Mouse (Mus musculus) thymus, postnatal 0 days (tissue): Measurements from ENCODE around the gene Sh3d19. TPM values are rescaled to one million over a fixed set of nuclear protein-coding genes. Genes with fewer than 3 reads are reported as not detected.
"Not testable (repeated sequence)": the region's sequence is repeated elsewhere in the genome, so short reads cannot be mapped to it uniquely, and the experiment has no call there.

Source experiments
- DNase-seq: peaks from one replicate; pipeline ENCODE4 v3.0.0-alpha.2; 2015; ENCODE audit warnings: low spot score
- polyA plus RNA-seq: library from polyadenylated mRNA; unstranded; fragments of >200 nt; fragmentation: Nextera tagmentation; extraction: Ambion mirVana; gene quantifications from 2 replicates; pipeline ENCODE4 v1.2.1, GENCODE M21; 2015

The Sh3d19 gene
- polyA plus RNA-seq, 1 experiment from 2014 or later: 3.5 TPM

DNA sequence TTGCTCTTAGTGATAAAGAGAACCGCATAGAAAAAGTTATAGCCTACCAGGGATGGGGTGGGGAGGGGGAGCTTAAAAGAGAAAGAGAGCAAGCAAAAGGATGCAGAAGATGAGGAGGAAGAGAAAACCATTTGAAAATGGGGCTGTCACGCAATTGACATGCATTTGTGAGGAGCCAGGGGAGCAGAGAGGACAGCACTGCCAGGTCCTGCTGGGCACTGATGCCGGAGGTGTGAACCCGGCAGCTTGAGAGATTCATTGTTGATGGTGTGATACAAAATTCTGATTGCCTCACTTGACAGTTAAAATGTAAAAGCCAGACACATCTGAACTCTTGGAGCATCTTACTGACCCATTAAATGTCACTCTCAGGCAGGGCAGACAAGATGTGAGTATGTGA lies 3.5 kb downstream of the Sh3d19 start:
- no peak for DNase-seq

DNA sequence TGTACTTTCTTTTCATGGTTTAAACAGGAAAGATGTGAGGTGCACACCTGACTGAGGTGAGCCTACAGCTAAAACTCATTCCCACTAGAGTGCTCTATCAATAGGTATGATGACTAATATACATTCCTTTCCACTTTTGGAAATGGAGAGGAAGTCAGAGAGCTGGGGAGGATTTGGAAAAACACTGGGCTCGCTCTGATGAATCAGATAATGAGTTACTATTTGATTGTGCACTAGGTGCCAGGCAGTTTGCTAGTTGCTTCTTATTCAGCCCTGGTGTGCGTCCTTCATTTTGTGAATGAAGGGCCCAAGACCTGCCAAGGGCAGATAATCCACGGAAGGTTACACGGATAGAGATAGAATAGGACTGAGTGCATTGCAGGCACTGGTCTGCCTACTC lies 9.1 kb downstream of the Sh3d19 start:
- no peak for DNase-seq

DNA sequence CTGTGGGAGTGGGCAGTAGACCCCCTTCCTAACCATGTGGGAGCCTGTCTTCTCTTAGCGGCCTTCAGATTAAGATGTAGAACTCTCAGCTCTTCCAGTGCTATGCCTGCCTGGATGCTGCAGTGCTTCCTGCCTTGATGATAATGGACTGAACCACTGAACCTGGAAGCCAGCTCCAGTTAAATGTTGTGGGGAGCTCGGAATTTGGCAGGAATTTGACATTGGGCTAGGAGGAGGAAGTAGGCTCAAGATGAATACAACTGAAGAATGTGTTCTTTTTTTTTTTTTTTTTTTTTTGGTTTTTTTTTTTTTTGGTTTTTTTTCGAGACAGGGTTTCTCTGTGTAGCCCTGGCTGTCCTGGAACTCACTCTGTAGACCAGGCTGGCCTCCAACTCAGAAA lies 10.9 kb downstream of the Sh3d19 start:
- not testable (repeated sequence) for DNase-seq

DNA sequence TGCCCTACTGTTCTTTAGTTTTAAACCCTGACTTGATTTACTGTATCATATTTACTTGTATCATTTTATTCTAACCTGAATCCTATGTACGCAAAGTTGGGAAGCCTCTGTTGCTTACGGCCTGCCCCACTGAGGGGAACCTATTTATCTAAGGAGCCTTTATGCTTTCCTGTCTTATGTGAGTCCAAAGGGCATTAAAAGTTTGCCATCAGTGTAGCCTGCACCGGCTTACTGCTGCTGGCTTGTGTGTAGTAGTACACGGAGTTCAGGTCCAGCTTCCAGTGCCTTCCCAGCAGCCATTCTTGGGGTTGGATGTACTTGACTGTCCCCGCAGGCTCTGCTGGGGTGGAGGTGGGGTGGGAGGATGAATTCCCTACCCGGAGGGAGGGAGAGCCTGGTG lies 13.6 kb downstream of the Sh3d19 start:
- DNase-seq: no peak

DNA sequence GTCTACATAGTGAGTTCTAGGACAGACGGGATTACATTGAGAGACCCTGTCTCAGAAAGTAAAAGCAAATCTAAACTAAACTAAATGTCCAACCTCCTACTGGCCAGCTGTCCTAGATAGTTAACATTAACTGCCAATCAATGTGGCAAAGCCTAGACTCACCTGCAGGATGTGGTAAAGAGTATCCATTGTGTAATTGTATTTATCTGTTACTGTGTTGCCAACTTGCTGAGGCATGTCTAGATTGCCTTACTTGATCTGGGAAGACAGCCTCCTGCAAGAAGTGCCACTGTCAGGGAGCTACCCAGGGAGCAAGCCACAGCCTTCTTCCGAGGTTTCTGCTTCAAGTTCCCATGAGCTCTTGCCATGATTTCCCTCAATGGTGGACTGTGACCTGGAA lies 16.3 kb downstream of the Sh3d19 start:
- no peak for DNase-seq

DNA sequence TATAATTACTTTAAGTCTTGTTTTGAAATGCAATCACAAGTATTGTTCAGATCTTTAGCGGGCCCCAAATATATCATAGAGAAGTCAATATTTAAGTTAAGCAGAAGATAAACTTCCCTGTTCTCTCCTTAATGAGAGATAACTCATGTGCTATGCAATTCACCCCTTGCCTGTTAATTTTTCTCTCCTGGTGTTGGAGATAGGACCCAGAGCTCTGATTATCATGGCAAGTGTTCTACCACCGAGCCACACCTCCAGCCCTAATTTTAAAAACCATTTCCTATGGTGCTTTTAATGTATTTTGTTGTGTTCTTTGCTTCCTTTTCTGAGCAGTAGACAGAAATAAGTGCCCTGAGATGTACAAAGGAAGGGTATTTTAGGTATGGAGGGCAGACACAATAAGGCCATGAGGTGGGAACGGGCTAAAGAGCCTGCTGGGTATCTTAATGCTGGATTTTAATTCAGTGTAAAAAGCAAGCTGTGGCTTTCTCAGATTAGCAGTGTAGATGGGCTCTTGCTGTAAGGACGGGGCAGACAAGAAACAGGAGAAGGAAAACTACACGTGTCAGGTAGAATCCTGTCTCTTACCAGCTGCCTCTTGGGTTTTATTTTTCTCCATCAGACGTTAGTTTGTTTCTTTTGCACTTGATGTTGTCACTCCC lies 20.4 kb downstream of the Sh3d19 start:
- no peak for DNase-seq

DNA sequence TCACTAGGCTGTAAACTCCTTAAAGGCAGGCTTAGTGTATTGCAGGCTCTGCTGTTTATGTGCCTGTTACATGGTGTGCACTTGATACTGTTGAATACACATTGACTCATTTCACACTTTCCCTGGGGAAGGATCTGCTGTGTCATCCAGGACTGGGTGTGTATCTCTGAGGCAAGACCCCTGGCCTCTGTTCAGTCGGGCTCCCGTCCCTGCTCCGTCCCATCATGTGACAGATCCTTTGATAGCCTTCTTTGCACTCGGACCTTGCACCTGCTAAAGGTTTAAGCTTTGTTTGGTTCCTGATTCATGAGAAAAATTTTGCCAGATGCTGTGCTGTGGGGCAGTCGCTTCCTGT lies 20.9 kb downstream of the Sh3d19 start:
- DNase-seq: no peak

DNA sequence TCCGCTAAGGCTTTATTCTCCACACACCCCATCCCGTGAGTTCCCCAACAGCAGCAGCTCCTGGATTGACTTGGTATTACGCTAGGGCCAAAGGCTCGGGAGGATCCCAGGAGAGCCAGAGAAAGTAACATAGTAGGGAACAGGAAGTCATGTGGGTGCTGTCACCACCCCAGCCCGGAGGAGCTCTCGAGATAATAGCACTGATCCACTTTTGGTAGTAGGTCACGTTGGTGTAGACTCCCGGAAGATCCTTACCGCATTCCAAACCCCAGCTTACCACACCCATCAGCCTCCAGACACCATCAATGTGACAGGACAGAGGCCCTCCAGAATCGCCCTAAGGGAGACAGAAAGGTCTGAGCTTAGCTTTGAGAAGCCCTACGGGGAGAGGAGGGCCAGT lies 22.8 kb downstream of the Sh3d19 start:
- no peak for DNase-seq

DNA sequence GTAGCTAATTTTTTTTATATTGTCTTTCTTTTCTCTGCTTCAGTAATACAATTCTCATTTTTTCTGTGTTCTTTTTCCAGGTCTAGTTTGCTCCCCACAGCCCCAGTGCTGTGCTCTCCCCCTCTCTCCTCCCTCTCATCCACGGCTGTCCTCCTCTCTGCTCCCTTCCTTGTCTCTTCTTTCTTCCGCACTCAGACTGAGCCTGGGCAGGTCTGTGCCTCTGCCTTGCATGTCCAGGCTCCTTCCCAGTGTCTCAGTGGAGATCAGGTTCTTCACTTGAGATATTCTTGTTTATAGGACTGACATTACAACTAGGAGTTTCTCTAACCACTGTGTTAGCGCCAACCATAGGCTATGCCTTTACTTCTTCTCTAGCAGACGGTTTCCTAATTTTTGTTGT lies 23.7 kb downstream of the Sh3d19 start:
- DNase-seq: no peak

DNA sequence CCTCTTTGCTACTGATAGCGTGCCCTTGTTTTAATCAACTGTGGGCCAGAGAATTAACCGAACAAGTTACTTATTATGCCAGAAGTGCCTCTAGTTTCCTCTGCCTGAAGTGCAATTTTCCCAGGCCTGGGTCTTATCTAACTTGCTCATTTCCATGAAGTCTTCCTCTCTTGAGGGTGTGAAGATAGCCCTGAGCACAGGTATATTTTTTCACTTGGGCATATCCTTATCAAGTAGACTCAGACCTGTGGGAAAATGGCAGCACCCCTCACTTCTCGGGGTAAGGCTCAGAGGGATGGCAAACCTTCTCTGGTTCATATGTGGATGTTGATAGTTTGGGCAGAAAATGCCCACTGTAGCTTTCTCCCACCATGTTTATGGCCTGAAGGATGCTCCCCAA lies 30.4 kb downstream of the Sh3d19 start:
- no peak for DNase-seq

DNA sequence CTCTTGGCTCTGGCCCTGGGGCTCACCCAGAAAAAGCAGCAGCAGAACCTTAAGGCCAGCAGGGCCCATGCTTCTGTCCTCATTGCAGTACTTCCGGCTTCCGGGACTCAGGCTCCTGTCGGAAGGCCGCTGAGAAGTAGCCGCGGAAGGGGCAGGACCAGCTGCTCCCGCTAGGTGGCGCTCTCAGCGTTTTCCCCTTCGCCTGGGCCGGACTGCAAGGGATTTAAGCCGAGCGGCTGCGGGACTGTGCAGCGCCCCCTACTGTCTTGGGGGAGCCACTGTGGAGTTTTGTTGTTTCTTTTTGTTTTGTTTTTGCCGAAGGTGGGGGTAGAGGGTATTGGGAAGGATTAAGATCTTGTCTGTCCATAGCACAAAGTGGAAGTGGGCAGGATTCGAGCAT lies 31.5 kb downstream of the Sh3d19 start, which contains the start of gene Prss48:
Prss48 (minus strand) TSS at position 69 of the 400 bp plus-strand sequence.
- DNase-seq: no peak

DNA sequence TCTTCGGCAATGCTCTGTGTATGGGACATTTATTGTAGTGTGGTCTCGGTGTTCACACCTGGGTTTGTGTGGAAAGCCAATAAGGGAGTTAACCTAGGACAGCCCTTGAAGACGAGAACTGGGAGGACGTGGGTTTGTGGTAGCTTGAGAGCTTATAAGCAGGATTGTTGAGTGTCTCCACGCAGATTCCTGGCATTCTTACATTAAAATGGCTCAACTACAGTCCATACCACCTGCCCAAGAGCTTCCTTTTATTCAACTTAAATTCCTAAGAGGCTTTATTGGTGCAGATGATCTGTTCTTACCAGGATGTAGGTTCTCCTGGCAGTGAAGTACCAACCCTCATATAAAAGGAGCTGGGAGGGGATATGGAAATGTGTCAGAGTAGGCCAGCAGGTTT lies 32.0 kb downstream of the Sh3d19 start:
- no peak for DNase-seq

DNA sequence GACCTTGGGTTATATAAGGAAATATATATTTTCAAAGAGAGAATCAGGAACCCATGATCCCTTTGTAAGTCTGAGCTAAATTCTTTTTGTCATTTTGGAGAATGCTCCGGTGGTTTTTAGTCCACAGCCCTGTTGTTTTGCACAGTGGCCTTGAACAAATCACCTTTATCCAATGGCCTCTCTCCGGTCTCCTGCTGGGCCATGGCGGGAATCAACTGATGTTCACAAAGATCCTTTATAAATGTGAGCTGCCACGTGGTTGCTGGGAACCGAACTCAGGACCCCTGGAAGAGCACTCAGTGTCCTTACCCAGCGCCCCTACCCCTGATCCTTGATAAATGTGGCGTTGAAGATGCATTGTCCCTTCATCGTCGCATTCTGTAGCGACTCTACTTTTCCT lies 33.8 kb downstream of the Sh3d19 start:
- no peak for DNase-seq

DNA sequence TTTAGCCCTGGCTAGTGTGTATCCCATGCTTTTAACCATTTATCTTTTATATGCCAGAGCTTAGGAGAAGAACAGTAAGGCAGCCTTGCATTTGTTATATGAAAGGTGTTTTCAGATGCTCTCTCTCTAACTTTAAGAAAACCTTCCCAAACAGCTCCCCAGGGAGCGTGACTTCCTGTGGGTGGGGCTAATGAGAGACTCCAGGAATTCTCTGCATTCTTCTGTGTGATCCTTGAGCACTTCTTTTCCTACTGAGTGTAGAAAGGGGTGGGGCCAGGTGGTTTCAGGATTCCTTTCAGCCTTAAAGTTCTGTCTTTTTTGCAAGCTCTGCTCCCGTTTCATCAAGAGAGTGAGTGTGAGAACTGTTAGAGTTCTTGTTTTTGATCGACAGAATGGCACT lies 39.7 kb downstream of the Sh3d19 start:
- no peak for DNase-seq

DNA sequence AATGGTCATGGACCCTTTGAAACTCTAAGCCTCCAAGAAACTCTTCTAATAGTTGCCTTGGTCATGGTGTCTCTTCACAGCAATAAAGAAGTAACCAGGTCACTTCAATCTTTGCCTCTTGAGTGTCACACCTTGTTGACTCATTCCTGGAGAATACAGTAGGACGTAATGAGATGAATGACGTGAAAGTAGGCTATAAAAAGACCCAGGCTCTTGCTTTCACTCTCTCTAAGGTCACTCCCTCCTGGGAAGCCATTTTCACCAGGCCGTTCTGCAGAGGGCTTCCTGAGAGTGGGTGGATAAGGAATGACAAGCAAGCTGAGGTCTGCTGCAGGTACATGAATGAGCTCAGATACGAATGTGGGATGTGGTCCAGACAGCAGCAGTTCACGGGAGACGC lies 40.5 kb downstream of the Sh3d19 start:
- DNase-seq: no peak

DNA sequence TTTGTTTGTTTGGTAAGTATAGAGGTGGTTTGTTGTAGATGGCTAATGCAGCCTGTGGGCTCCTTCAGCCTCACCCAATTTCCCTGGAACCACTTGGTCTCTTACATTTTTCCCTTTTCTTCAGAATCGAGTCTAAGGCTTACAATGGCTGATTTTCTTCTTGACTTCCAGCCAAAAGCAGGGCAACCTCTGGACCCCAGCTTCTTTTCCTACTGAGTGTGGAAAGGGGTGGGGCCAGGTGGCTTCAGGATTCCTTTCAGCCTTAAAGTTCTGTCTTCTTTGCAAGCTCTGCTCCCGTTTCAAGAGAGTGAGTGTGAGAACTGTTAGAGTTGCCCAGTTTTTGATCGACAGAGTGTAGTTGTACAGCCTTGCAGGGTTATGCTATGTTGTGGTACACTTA lies 40.9 kb downstream of the Sh3d19 start:
- no peak for DNase-seq

DNA sequence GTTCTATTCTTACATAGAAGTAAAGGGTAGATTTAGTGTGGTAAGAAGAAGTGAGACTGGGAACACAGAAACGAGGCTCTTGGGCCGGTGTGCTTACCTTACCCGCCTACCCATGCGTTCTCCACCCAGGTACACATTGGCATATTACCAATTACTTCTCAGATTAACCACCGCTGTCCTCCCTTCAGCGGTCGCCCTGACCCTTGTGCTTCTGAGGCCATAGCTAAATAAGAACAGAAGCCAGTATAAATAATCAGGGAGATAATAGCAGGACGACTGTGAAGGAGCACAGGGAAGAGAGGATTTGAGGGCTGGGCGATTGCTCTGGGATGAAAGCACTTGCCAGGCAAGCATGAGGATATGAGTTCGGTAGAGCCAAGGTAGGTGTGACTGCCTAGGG lies 42.9 kb downstream of the Sh3d19 start:
- DNase-seq: no peak

DNA sequence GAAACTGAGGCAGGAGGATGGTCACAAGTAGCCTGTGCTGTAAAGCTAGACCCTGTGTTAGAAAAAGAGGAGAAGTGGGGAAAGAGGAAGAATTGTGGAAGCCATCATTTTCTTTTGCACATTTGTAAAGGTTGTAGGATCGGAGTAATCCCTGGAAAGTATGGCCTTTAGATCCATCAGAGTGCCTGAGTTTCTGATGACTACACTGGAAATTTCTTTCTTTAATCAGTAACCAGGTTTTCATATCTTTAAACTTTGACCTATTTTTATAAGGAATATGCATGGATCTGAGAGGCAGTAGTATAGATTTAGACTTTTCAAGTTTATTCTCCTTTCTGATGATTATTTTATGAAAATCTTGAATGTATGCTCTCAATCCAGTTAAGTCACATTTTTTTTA lies 46.1 kb downstream of the Sh3d19 start:
- no peak for DNase-seq

DNA sequence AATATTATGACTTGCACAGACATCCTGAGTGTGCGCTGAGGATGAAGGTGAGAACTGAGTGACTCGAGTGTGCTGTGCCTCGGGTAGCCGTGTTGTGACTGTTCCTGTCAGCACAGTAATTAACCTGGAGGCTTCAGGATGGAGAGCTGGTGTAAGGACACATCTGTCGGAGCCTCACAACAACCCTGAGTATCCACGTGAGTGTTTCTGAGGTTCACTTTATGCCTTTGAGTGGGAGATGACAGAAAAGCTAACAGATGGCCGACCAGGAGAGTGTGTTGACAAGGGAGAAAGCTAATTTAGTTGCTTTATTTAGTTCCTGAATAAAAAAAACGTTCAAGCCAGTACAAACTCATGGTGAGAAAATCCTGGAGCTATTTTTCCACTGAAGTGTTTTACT lies 46.6 kb downstream of the Sh3d19 start:
- no peak for DNase-seq

DNA sequence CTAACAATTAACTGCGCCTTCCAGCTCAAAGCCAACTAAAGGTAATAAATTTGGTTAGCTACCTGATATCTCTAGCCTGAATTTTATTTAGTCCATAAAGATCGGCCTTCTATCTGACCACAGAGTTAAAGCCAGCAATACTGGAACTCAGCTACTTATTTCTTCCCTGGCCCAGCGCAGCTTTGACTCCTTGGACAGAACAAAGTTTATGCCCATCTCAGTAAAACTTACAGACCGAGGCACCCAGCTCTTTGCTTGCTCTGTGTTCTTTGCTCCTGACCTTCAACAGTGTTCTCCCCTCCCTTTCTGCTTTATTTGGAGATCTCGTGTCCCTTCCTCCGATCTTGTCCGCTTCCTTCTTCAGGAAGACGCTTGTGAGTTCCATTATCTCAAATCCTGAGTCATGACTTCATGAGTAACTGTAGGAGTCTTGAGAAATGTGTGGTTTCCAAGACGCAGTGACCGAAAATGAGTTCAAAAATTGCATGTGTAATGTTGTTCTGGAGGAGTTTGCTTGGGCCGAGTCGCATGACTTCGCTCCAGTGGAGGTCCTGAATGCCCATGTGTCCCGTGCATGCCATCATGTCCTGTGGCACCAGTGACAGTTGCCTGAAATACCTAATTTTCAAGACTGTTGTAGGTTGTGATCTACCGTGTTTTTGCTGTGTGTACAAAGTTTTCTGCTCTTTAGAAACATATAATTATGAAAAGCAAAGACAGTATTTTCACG lies 50.2 kb downstream of the Sh3d19 start:
- no peak for DNase-seq

DNA sequence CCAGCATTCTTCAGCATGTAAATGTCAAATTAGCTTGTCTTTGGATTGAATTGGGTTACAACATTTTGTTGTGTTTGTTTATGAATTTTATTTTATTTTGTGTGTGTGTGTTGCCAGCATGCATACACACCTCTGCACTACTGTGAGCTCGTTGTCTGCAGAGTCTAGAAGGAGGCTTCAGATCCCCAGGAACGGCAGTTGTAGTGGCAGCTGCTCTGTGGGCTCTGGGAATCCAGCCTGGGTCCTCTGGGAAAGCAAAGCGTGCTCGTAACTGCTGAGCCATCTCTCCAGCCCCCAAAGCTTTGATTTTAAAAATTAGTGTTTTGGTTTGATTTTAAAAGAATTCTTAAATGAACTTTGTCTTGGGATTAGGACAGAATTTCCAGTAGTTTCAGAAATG lies 50.7 kb downstream of the Sh3d19 start:
- no peak for DNase-seq

DNA sequence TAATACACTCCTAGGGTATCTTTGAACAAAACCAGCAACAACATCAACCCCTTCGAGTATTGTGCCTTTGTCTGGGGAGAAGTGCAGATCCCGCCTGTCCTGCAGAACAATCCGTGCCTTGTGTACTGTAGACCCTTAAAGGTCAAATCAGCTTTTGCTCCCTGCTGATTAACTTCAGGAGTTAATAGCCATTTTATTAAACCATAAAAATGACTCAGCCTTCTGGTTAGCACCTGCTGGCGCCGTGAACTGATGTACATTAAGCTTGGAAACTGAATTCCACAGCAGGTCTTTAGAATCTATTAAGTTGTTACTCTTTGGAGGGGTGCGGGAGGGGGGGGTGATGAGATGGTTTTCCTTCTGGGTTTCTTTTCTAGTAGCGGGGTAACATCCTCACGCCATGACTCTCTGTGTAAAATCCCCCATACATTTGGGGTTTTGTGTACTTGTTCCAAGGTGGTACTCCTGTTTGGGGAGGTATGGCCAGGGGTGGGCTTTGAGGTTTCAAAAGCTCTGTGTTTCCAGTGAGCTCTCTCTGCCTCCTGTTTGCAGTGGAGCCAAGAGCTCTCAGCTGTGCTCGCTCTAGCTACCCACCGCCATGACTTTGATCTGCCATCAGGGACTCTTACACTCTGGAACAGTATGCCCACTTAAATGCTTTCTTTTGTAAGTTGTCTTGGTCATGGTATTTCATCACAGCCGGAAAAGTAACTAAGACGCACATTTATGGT lies 53.3 kb downstream of the Sh3d19 start:
- DNase-seq: no peak
